Mouse (Mus musculus): ENCODE results near the gene Ifnz.
"Not testable (repeated sequence)": the region's sequence is repeated elsewhere in the genome, so short reads cannot be mapped to it uniquely, and the experiment has no call there.

DNA sequence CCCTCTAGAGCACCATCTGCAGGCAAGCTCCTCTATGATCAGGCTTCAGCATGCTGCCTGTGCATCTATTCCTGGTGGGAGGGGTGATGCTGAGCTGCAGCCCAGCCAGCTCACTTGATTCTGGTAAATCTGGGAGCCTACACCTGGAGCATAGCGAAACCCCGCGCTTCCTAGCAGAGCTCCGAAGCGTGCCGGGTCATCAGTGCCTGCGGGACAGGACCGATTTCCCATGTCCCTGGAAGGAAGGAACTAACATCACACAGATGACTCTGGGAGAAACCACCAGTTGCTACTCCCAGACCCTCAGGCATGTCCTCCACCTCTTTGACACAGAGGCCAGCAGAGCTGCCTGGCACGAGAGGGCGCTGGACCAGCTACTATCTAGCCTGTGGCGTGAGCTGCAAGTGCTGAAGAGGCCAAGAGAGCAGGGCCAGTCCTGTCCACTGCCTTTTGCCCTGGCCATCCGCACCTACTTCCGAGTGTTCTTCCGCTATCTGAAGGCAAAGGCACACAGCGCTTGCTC, 27.1 kb upstream of the Ifnz start, which contains the start of gene Gm13271:
- TF ChIP-seq CTCF (IDR thresholded peaks at IDR 0.05; ENCODE audit: extremely low read depth, insufficient read length, insufficient replicate concordance, low read depth, low read length); POLR2A (IDR thresholded peaks at IDR 0.05; ENCODE audit: low read depth, low read length): not testable (repeated sequence)
